Mouse (Mus musculus): ENCODE measurements around the gene Pla2g5.

- no peak for TF ChIP-seq CTCF (IDR thresholded peaks at IDR 0.05; ENCODE audit: low read depth, low read length)
- TF ChIP-seq TAL1 (conservative IDR thresholded peaks at IDR 0.05; ENCODE audit: low read depth, low read length): no peak
- no peak for TF ChIP-seq GATA1 (IDR thresholded peaks at IDR 0.05; ENCODE audit: borderline replicate concordance, low read length)
- no peak for TF ChIP-seq GATA2 (IDR thresholded peaks at IDR 0.05; ENCODE audit: borderline replicate concordance, low read depth, low read length)
Observed at GRCm38 (mm10) chr4:138827147-138827546, 36.1 kb downstream of the Pla2g5 start.

Measured in G1E (cell line).